In the genomic region with DNA sequence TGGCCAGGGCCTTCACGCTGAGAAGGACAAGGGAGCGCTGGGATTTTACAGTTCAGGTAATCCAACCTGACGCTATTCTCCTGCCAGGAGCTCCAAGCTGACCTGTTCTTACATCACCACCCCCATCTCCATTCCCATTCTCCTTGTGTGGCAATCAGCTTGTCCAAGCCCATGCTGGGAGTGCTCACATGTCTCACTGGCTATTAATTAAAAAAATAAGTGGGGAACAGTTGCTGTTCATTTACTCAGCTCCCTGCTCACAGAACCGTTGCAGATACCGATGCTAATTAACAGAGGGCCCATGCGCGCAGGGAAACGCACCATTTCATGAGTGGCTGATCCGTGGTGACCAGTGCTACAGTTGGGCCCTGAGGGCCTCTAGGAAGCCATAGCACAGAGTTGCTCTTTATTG, we compare ENCODE assay signal across 12 mouse cellular contexts.
DNase-seq lines count a peak whose midpoint lies in the region; ATAC-seq lines count a peak whose summit lies in the region.
"Had no signal": no experiment of that assay in that cellular context is flagged by ENCODE, and none has a peak within 500 bp of the region (broad histone marks: within the 10 kb centered on the region; RNA-seq: fewer than 3 reads in every experiment).

No protein-coding gene starts in this region.

- H3K4me1 ChIP-seq in kidney, embryonic 14.5 days (ENCODE audit: control insufficient read depth, insufficient read depth, low read length) = peaks cover 29% of the 10 kb centered on the region
- peaks cover 39% of the 10 kb centered on the region for H3K4me1 ChIP-seq in neural tube, embryonic 13.5 days (replicated peaks)

- no peaks in the 10 kb centered on the region for H3K27me3 ChIP-seq in kidney, embryonic 14.5 days (ENCODE audit: control insufficient read depth, insufficient read depth, low read length)
- H3K27me3 ChIP-seq in neural tube, embryonic 13.5 days = no peaks in the 10 kb centered on the region

- intact Hi-C loops in left cerebral cortex, postnatal 4 days (cut with DNase I) = no loop called here
- intact Hi-C loops in left cerebral cortex, postnatal 10 days (cut with DNase I) = no loop called here

- H3K9me3 ChIP-seq in kidney, embryonic 14.5 days (ENCODE audit: control insufficient read depth, low read length) = no peaks in the 10 kb centered on the region
- H3K9me3 ChIP-seq in neural tube, embryonic 13.5 days = no peaks in the 10 kb centered on the region

- peak; percentile 58 for DNase-seq in left cerebral cortex, postnatal 4 days
- no peak for DNase-seq in left cerebral cortex, postnatal 10 days (ENCODE audit: extremely low spot score in 1 of 2, low spot score in 2 of 2)
- peak; percentile 56 to 83 for DNase-seq in cerebellum, postnatal 14 days
- no peak for DNase-seq in right cerebral cortex, postnatal 14 days
- no peak for DNase-seq in urinary bladder, postnatal 25 days (ENCODE audit: low spot score)
- DNase-seq: adrenal gland, postnatal 14 days; thymus, adult 18-20 months had no signal

- ATAC-seq in kidney, embryonic 14.5 days (ENCODE audit: low FRiP score, low TSS enrichment) = peak; percentile 83
- peak; percentile 41; the same call in 1 of the 2 replicates for ATAC-seq in neural tube, embryonic 13.5 days (ENCODE audit: low read depth)
- no peak for ATAC-seq in erythroid progenitor cell, adult 5-6 weeks (replicated peaks; ENCODE audit: low FRiP score, poor library complexity, severe bottlenecking)
- ATAC-seq: intestine, embryonic 16.5 days had no signal

- H3K4me2 ChIP-seq in kidney, embryonic 14.5 days (replicated peaks; ENCODE audit: low read depth, low read length) = no peak overlapping the region
- no peak overlapping the region for H3K4me2 ChIP-seq in neural tube, embryonic 13.5 days

- H3K9ac ChIP-seq in kidney, embryonic 14.5 days (ENCODE audit: low read depth, low read length) = no peak overlapping the region
- no peak overlapping the region for H3K9ac ChIP-seq in neural tube, embryonic 13.5 days

- peaks cover 3% of the 10 kb centered on the region; the same call in 1 of the 2 replicates for H3K36me3 ChIP-seq in kidney, embryonic 14.5 days (ENCODE audit: control insufficient read depth, insufficient read depth, low read length)
- peaks cover 7% of the 10 kb centered on the region; the same call in 1 of the 2 replicates for H3K36me3 ChIP-seq in neural tube, embryonic 13.5 days

- no peak overlapping the region for H3K4me3 ChIP-seq in kidney, embryonic 14.5 days (ENCODE audit: low read length)
- no peak overlapping the region for H3K4me3 ChIP-seq in neural tube, embryonic 13.5 days

- 38% methylated on average over 9 of the region's 9 CpGs for WGBS in kidney, embryonic 14.5 days
- WGBS in neural tube, embryonic 13.5 days = 42% methylated on average over 9 of the region's 9 CpGs

- peak overlapping the region; percentile 74 for H3K27ac ChIP-seq in kidney, embryonic 14.5 days (ENCODE audit: low read depth, low read length)
- peak overlapping the region; percentile 55 for H3K27ac ChIP-seq in neural tube, embryonic 13.5 days (replicated peaks)
- H3K27ac ChIP-seq: macrophage had no signal

Comparison
In these comparisons a context has a peak if more than half of its experiments do, and no peak if none do; other contexts are left out.
1. DNase-seq: peak in left cerebral cortex, postnatal 4 days (single experiment) and cerebellum, postnatal 14 days (2 of 2); none in left cerebral cortex, postnatal 10 days (0 of 2), right cerebral cortex, postnatal 14 days (single experiment) and urinary bladder, postnatal 25 days (single experiment).